Comparison of ENCODE assay signal across 9 mouse cellular contexts in genomic region chr9:60521143-60521542, GRCm38 (mm10). TPM values are rescaled to one million over a fixed set of nuclear protein-coding genes. Genes with fewer than 3 reads are reported as not detected.
DNase-seq lines count a peak whose midpoint lies in the region; ATAC-seq and TF ChIP-seq lines count a peak whose summit lies in the region.
"Had no signal": no experiment of that assay in that cellular context is flagged by ENCODE, and none has a peak within 500 bp of the region (broad histone marks: within the 10 kb centered on the region; RNA-seq: fewer than 3 reads in every experiment).

No protein-coding gene starts in this region.

- peaks cover 39% of the 10 kb centered on the region for H3K4me1 ChIP-seq in lung, embryonic 16.5 days (replicated peaks; ENCODE audit: control insufficient read depth, insufficient read depth, low read length)
- peaks cover 10% of the 10 kb centered on the region; the same call in 1 of the 2 replicates for H3K4me1 ChIP-seq in liver, embryonic 13.5 days (replicated peaks)
- H3K4me1 ChIP-seq in stomach, postnatal 0 days (replicated peaks; ENCODE audit: control insufficient read depth, insufficient read depth): peaks cover 7% of the 10 kb centered on the region; the same call in 1 of the 2 replicates

- H3K27me3 ChIP-seq in lung, embryonic 16.5 days (ENCODE audit: control insufficient read depth, insufficient read depth, low read depth, low read length): peaks cover 13% of the 10 kb centered on the region
- peaks cover 32% of the 10 kb centered on the region for H3K27me3 ChIP-seq in liver, embryonic 13.5 days
- no peaks in the 10 kb centered on the region for H3K27me3 ChIP-seq in stomach, postnatal 0 days (ENCODE audit: control insufficient read depth, insufficient read depth, low read length)

- TF ChIP-seq CTCF in stomach, postnatal 0 days (IDR thresholded peaks at IDR 0.05; ENCODE audit: low read depth): no peak

- WGBS in lung, embryonic 16.5 days: 46% methylated on average over 5 of the region's 5 CpGs
- WGBS in liver, embryonic 13.5 days (ENCODE audit: insufficient replicate concordance): 42% methylated on average over 5 of the region's 5 CpGs
- 49% methylated on average over 5 of the region's 5 CpGs for WGBS in stomach, postnatal 0 days

- peak overlapping the region; percentile 97 for H3K4me2 ChIP-seq in lung, embryonic 16.5 days (ENCODE audit: low read depth, low read length)
- peak overlapping the region; percentile 68 for H3K4me2 ChIP-seq in liver, embryonic 13.5 days
- peak overlapping the region; percentile 88 for H3K4me2 ChIP-seq in stomach, postnatal 0 days (replicated peaks; ENCODE audit: low read depth)

- ATAC-seq in lung, embryonic 16.5 days (ENCODE audit: low read depth): no peak
- no peak for ATAC-seq in liver, embryonic 13.5 days (ENCODE audit: low read depth)
- no peak for ATAC-seq in stomach, postnatal 0 days (ENCODE audit: low FRiP score, low TSS enrichment)

- no peaks in the 10 kb centered on the region for H3K36me3 ChIP-seq in lung, embryonic 16.5 days (ENCODE audit: control insufficient read depth, insufficient read depth, low read length)
- no peaks in the 10 kb centered on the region for H3K36me3 ChIP-seq in liver, embryonic 13.5 days
- no peaks in the 10 kb centered on the region for H3K36me3 ChIP-seq in stomach, postnatal 0 days (ENCODE audit: control insufficient read depth, insufficient read depth, low read length)

- H3K9ac ChIP-seq in lung, embryonic 16.5 days (ENCODE audit: low read length): peak overlapping the region; percentile 81; the same call in 1 of the 2 replicates
- no peak overlapping the region for H3K9ac ChIP-seq in liver, embryonic 13.5 days
- peak overlapping the region; percentile 80 for H3K9ac ChIP-seq in stomach, postnatal 0 days (ENCODE audit: low read length)

- no peak for TF ChIP-seq EP300 in stomach, postnatal 0 days (optimal IDR thresholded peaks at IDR 0.05)

- peak; percentile 23 for DNase-seq in embryo, embryonic 10.5 days (ENCODE audit: low spot score)
- no peak for DNase-seq in embryo, embryonic 10 days (ENCODE audit: low spot score)
- DNase-seq in lung, postnatal 4 days: no peak
- no peak for DNase-seq in liver, embryonic 13.5 days
- no peak for DNase-seq in stomach, postnatal 0 days (ENCODE audit: low spot score)
- DNase-seq in gastrocnemius, postnatal 10 days: no peak
- DNase-seq in adrenal gland, postnatal 36 days: no peak

- no peaks in the 10 kb centered on the region for H3K9me3 ChIP-seq in lung, embryonic 16.5 days (ENCODE audit: control insufficient read depth, low read length)
- H3K9me3 ChIP-seq in liver, embryonic 13.5 days (replicated peaks): no peaks in the 10 kb centered on the region
- H3K9me3 ChIP-seq in stomach, postnatal 0 days (ENCODE audit: control insufficient read depth, low read length): no peaks in the 10 kb centered on the region

- peak overlapping the region; percentile 67 for H3K4me3 ChIP-seq in lung, embryonic 16.5 days (ENCODE audit: low read length)
- peak overlapping the region; percentile 59 for H3K4me3 ChIP-seq in liver, embryonic 13.5 days (replicated peaks)
- peak overlapping the region; percentile 66 for H3K4me3 ChIP-seq in stomach, postnatal 0 days (ENCODE audit: low read depth, low read length)

- no peak overlapping the region for H3K27ac ChIP-seq in lung, embryonic 16.5 days (ENCODE audit: low read length)
- H3K27ac ChIP-seq in liver, embryonic 13.5 days: no peak overlapping the region
- H3K27ac ChIP-seq in stomach, postnatal 0 days (replicated peaks): 0 out of 2 replicates have a peak overlapping the region, but pooled peaks have one; percentile 13
- H3K27ac ChIP-seq: left cerebral cortex, adult 2 months had no signal

RNA-seq across cellular contexts. Expression of gene Thsd4, which starts 0.7 kb away (rescaled TPM):
- polyA plus RNA-seq in lung, embryonic 16.5 days (2015; fragmentation: Nextera tagmentation; extraction: Ambion mirVana): 6.4 and 7.3 TPM in 2 replicates
- 1.2 TPM in 2 replicates for polyA plus RNA-seq in liver, embryonic 13.5 days (2015; fragmentation: Nextera tagmentation; extraction: Ambion mirVana)
- polyA plus RNA-seq in stomach, postnatal 0 days (2015; fragmentation: Nextera tagmentation; extraction: Ambion mirVana): 9.6 and 10.7 TPM in 2 replicates
- total RNA-seq in gastrocnemius, postnatal 10 days (2021): 1 to 10 TPM; 5.9 to 9.1 TPM
- 1 to 10 TPM; 4.9 to 6.3 TPM for total RNA-seq in adrenal gland, postnatal 36 days (2021)
